Mouse (Mus musculus) lung, postnatal 0 days (tissue): ENCODE data around the gene Aldh3a2. TPM values are rescaled to one million over a fixed set of nuclear protein-coding genes. Genes with fewer than 3 reads are reported as not detected.

Source experiments
- ATAC-seq: fragments of 200-750 bp; cut with Nextera tagmentation; 2 replicates; pipeline ENCODE4 v1.8.0; 2017; ENCODE audit warnings: moderate library complexity
- DNase-seq: peaks from one replicate; pipeline ENCODE4 v3.0.0-alpha.2; 2016; ENCODE audit warnings: low spot score
- H3K27ac ChIP-seq: fragments of 300-500 bp; sonication (generic); 2 replicates; pipeline ENCODE4 v1.5.1; 2014; ENCODE audit warnings: antibody characterized with exemption, mild to moderate bottlenecking, low read length, mixed read lengths
- H3K27me3 ChIP-seq: fragments of 300-500 bp; sonication (generic); replicated peaks from 2 replicates; pipeline ENCODE4 v1.6.1; 2014; ENCODE audit warnings: low read length, mixed read lengths; ENCODE audit not compliant: insufficient read depth
- H3K36me3 ChIP-seq: fragments of 300-500 bp; sonication (generic); 2 replicates; pipeline ENCODE4 v1.6.1; 2014; ENCODE audit warnings: low read length, mixed read lengths; ENCODE audit not compliant: insufficient read depth
- H3K4me1 ChIP-seq: fragments of 300-500 bp; sonication (generic); 2 replicates; pipeline ENCODE4 v1.6.1; 2014; ENCODE audit warnings: antibody characterized with exemption, low read depth, low read length, mixed read lengths; ENCODE audit not compliant: insufficient read depth
- H3K4me2 ChIP-seq: fragments of 300-500 bp; sonication (generic); replicated peaks from 2 replicates; pipeline ENCODE4 v1.6.1; 2014; ENCODE audit warnings: low read depth, mild to moderate bottlenecking, low read length, moderate library complexity, mixed read lengths
- H3K4me3 ChIP-seq: fragments of 300-500 bp; sonication (generic); 2 replicates; pipeline ENCODE4 v1.5.1; 2014; ENCODE audit warnings: low read depth, low read length
- H3K9ac ChIP-seq: fragments of 300-500 bp; sonication (generic); replicated peaks from 2 replicates; pipeline ENCODE4 v1.6.1; 2014; ENCODE audit warnings: low read depth, mild to moderate bottlenecking
- H3K9me3 ChIP-seq: fragments of 300-500 bp; sonication (generic); 2 replicates; pipeline ENCODE4 v1.6.1; 2016; ENCODE audit warnings: low read length, mixed read lengths
- CTCF ChIP-seq: IDR thresholded peaks from 2 replicates; pipeline ENCODE4 v1.5.1; 2016; ENCODE audit warnings: antibody characterized with exemption, mild to moderate bottlenecking
- EP300 ChIP-seq: IDR thresholded peaks from 2 replicates; pipeline ENCODE4 v1.6.1; 2016; ENCODE audit warnings: antibody characterized with exemption, mild to moderate bottlenecking, control low read depth
- WGBS: fragments of 180-500 bp; shearing (Covaris S2); extraction: QIAGEN DNeasy Blood & Tissue Kit; methylation state at CpG from one replicate; pipeline ENCODE4 v1.1.7; 2014; 5-methylcytosine and 5-hydroxymethylcytosine counted together
- polyA plus RNA-seq: library from polyadenylated mRNA; unstranded; fragments of >200 nt; fragmentation: Nextera tagmentation; extraction: Ambion mirVana; gene quantifications from 2 replicates; pipeline ENCODE4 v1.2.1, GENCODE M21; 2015

The Aldh3a2 gene
- polyA plus RNA-seq, 1 experiment from 2014 or later: 68.4 TPM

GRCm38 (mm10) chr11:61202810-61203209, 64.5 kb downstream of the Aldh3a2 start:
- Histone ChIP-seq H3K9me3 (no peaks in the 10 kb centered on the region), H3K9ac (no peak overlapping the region), H3K4me1 (no peaks in the 10 kb centered on the region), H3K27ac (no peak overlapping the region), H3K4me2 (no peak overlapping the region), H3K4me3 (no peak overlapping the region), H3K36me3 (no peaks in the 10 kb centered on the region), H3K27me3 (no peaks in the 10 kb centered on the region)
- TF ChIP-seq EP300: no peak
- TF ChIP-seq CTCF: no peak
- DNase-seq (no peak), ATAC-seq (no peak)
- 59% methylated on average over 2 of the region's 2 CpGs for WGBS

GRCm38 (mm10) chr11:61202186-61202585, 65.1 kb downstream of the Aldh3a2 start:
- 69% methylated on average over 6 of the region's 6 CpGs for WGBS
- TF ChIP-seq EP300 (no peak), CTCF (no peak)
- H3K9me3 ChIP-seq: no peaks in the 10 kb centered on the region
- H3K4me3 ChIP-seq: no peak overlapping the region
- H3K27me3 ChIP-seq: no peaks in the 10 kb centered on the region
- H3K4me1 ChIP-seq: no peaks in the 10 kb centered on the region; the same call in 1 of the 2 replicates
- H3K27ac ChIP-seq: no peak overlapping the region
- DNase-seq: no peak
- no peak overlapping the region for H3K4me2 ChIP-seq
- ATAC-seq: no peak
- no peaks in the 10 kb centered on the region for H3K36me3 ChIP-seq
- no peak overlapping the region for H3K9ac ChIP-seq

- DNase-seq (peak; percentile 49), ATAC-seq (peak; percentile 42)
- H3K9me3 ChIP-seq: no peaks in the 10 kb centered on the region
- no peak overlapping the region for H3K27ac ChIP-seq
- H3K4me1 ChIP-seq: no peaks in the 10 kb centered on the region; the same call in 1 of the 2 replicates
- no peak overlapping the region for H3K4me2 ChIP-seq
- H3K36me3 ChIP-seq: no peaks in the 10 kb centered on the region
- no peaks in the 10 kb centered on the region for H3K27me3 ChIP-seq
- no peak overlapping the region for H3K4me3 ChIP-seq
- no peak overlapping the region for H3K9ac ChIP-seq
- WGBS: 59% methylated on average over 4 of the region's 4 CpGs
- TF ChIP-seq EP300 (no peak), CTCF (no peak)
Observed at GRCm38 (mm10) chr11:61199620-61200362, 67.5 kb downstream of the Aldh3a2 start.

- peak overlapping the region; percentile 72 for H3K27ac ChIP-seq
- H3K9ac ChIP-seq: no peak overlapping the region
- ATAC-seq (no peak), DNase-seq (peak; percentile 34)
- no peak overlapping the region for H3K4me3 ChIP-seq
- H3K27me3 ChIP-seq: no peaks in the 10 kb centered on the region
- H3K4me1 ChIP-seq: no peaks in the 10 kb centered on the region; the same call in 1 of the 2 replicates
- TF ChIP-seq EP300: no peak
- TF ChIP-seq CTCF: no peak
- no peaks in the 10 kb centered on the region for H3K36me3 ChIP-seq
- no peaks in the 10 kb centered on the region for H3K9me3 ChIP-seq
- H3K4me2 ChIP-seq: no peak overlapping the region
Observed at GRCm38 (mm10) chr11:61197935-61198334, 69.3 kb downstream of the Aldh3a2 start.

GRCm38 (mm10) chr11:61196616-61197353, 70.5 kb downstream of the Aldh3a2 start:
- no peak overlapping the region for H3K4me2 ChIP-seq
- no peaks in the 10 kb centered on the region for H3K9me3 ChIP-seq
- DNase-seq (peak; percentile 85), ATAC-seq (peak; percentile 90)
- no peaks in the 10 kb centered on the region for H3K27me3 ChIP-seq
- WGBS: 51% methylated on average over 14 of the region's 14 CpGs
- H3K36me3 ChIP-seq: no peaks in the 10 kb centered on the region
- TF ChIP-seq EP300 (peak; percentile 24; the same call in 1 of the 2 replicates), CTCF (no peak)
- H3K4me3 ChIP-seq: no peak overlapping the region
- H3K4me1 ChIP-seq: no peaks in the 10 kb centered on the region; the same call in 1 of the 2 replicates
- H3K27ac ChIP-seq: peak overlapping the region; percentile 72
- H3K9ac ChIP-seq: no peak overlapping the region

- H3K4me2 ChIP-seq: no peak overlapping the region
Observed at GRCm38 (mm10) chr11:61193392-61193791, 73.9 kb downstream of the Aldh3a2 start.

More at GRCm38 (mm10) chr11:61193392-61193791, 73.9 kb downstream of the Aldh3a2 start:
- H3K4me3 ChIP-seq: no peak overlapping the region
- H3K27ac ChIP-seq: no peak overlapping the region
- no peaks in the 10 kb centered on the region for H3K27me3 ChIP-seq
- no peak overlapping the region for H3K9ac ChIP-seq
- ATAC-seq: peak; percentile 67
- H3K36me3 ChIP-seq: no peaks in the 10 kb centered on the region
- WGBS: 4% methylated on average over 9 of the region's 9 CpGs
- DNase-seq: peak; percentile 88
- TF ChIP-seq CTCF (peak; percentile 99), EP300 (no peak)
- no peaks in the 10 kb centered on the region for H3K9me3 ChIP-seq
- no peaks in the 10 kb centered on the region; the same call in 1 of the 2 replicates for H3K4me1 ChIP-seq
